Mouse (Mus musculus): ENCODE results near the gene Nxt1.

GRCm38 (mm10) chr2:148686862-148687261 lies 14.5 kb downstream of the Nxt1 start:
- TF ChIP-seq GATA1 (IDR thresholded peaks at IDR 0.05; ENCODE audit: borderline replicate concordance, low read length) (no peak), FLI1 (IDR thresholded peaks at IDR 0.05; ENCODE audit: low read length) (no peak)

Data from megakaryocyte, embryonic 14.5 days (primary cell).